Mouse (Mus musculus): Measurements from ENCODE around the gene Dcaf5.

GRCm38 (mm10) chr12:80470206-80470605 is 33.8 kb upstream of the Dcaf5 start:
- TF ChIP-seq CTCF (IDR thresholded peaks at IDR 0.05; ENCODE audit: low read depth) (no peak), EP300 (optimal IDR thresholded peaks at IDR 0.05) (no peak)

Data from stomach, postnatal 0 days (tissue).